Mouse (Mus musculus): Measurements from ENCODE around the gene Sufu. TPM values are rescaled to one million over a fixed set of nuclear protein-coding genes. Genes with fewer than 3 reads are reported as not detected.
A peak's percentile ranks its signal among the peaks of the same experiment; 100 is the strongest.

The Sufu gene
- polyA plus RNA-seq, 1 experiment, result 6.9 TPM

DNA sequence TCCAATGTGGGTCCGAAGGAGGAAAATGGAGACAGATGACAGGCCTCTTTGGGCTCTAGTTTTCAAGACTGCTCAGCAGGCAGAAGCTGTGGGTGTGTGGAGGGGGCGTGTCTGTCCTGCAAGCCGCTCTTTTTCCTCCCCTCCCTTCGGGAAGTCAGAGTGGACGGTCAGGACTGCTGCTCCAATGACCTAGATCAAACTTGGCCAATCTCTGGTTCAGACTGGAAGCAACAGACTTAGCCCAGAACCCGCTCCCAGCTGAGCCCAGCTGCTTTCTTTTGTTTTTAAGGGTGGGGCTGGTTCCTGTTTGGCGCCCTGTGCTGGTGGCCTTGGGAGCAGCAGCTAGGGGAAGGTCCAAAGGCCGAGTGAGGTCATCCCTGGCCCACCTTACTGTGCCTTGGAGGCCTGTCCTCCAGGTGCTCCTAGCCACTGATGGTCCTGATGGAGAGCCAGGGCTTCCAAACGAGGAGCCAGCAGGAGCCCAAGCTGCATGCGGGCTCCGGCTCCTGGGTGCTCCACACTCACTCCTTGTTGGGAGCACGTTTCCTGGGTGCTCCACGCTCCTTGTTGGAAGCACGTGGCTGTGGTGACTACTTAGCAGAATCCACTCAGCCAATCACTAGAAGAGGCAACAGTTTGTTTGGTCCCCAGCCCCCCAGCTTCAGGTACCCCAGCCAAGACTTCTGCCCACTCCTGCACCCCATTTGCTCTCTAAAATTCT lies 128.1 kb downstream of the Sufu start:
- H3K4me1 ChIP-seq (ENCODE audit: control insufficient read depth, insufficient read depth, insufficient read length, low read length), result peaks cover 32% of the 10 kb centered on the region
- peak overlapping the region; percentile 63 for H3K27ac ChIP-seq (replicated peaks; ENCODE audit: low read depth, low read length)
- no peak overlapping the region for H3K4me3 ChIP-seq (ENCODE audit: insufficient read depth, low read depth, low read length)

DNA sequence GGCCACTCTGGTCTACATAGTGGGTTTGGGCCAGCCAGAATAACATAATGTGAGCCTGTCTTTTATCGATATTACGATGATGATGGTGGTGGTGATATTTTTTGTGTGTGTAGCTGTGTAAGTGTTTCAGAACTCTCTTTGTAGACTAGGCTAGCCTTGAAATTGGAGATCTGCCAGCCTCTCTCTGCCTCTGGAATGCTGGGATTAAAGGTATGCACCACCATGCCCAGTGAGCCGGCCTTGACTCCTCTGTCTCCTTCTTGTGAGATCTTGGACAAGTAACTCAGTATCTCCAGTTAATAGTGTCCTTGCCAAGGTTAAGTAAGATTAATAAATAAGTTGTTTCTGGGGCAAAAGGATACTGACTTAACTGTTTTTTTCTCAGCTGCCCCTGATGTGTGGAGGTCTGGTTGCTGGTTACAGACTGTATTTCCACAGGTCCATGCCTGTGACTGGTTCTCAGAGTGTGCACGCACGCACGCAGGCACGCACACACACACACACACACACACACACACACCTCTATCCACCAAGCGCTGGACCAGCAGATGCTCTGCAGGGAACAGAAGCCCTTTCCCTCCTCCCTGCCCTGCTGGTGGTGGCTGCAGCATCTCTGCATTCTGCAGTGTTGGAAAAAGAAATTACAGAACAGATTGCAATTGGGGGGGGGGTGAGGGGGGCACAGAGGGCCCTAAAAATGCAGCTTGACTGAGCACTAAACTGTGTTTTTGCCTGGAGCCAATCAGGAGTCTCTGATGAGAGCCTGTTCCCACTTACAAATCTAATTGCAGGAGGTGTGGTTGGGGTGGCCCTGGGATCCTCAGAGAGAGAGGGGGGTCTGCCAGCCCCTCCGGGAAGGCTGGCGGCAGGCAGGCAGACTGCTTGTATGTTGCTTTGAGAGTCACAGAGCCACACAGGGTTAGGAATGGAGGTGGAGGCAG lies 129.3 kb downstream of the Sufu start:
- peaks cover 32% of the 10 kb centered on the region for H3K4me1 ChIP-seq (ENCODE audit: control insufficient read depth, insufficient read depth, insufficient read length, low read length)
- H3K4me3 ChIP-seq (ENCODE audit: insufficient read depth, low read depth, low read length), result no peak overlapping the region
- H3K27ac ChIP-seq (replicated peaks; ENCODE audit: low read depth, low read length), result no peak overlapping the region

DNA sequence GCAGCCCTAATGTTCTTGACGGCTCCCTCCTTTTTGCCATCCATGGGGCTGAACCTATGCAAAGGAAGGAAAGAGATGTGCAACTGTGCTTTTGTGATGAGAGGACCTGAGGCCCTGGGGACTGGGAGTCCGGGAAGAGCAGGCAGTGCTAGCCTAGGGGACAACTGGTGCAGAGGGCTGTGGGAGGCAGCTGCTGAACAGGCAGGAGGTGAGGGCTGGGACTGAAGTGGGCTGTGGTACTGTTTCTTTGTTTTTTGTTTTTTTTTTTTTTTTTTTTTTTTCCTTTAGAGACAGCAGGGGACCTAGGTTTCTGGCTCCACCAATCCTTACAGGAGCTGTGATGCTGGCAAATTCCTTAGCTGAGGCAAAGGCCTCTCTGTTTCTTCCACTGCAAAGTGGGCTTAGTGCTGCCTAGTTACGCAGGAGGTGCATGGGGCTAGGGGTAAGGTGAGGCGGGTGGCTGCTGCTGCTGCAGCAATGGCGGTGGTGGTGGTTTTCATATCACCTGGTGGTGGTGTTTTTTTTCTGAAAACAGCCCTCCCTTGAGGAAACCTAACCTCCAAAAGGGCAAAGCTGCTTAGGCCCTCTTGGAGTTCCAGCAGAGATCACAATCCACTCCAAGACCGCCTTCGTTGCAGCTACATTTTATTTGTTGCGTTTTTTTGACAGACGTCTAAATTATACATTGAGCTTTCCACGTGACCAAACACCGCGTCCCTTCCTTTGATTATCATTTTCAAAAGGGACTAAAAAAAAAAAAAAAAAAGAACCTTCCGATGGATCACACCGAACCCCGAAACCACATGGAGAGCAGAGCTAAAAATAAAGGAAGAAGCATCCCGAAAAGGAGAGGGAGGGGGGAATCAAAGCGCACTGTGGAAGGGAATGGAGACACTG lies 131.2 kb downstream of the Sufu start:
- peak overlapping the region; percentile 16; the same call in 1 of the 2 replicates for H3K27ac ChIP-seq (replicated peaks; ENCODE audit: low read depth, low read length)
- H3K4me3 ChIP-seq (ENCODE audit: insufficient read depth, low read depth, low read length), result peak overlapping the region; percentile 36
- peaks cover 25% of the 10 kb centered on the region for H3K4me1 ChIP-seq (ENCODE audit: control insufficient read depth, insufficient read depth, insufficient read length, low read length)

DNA sequence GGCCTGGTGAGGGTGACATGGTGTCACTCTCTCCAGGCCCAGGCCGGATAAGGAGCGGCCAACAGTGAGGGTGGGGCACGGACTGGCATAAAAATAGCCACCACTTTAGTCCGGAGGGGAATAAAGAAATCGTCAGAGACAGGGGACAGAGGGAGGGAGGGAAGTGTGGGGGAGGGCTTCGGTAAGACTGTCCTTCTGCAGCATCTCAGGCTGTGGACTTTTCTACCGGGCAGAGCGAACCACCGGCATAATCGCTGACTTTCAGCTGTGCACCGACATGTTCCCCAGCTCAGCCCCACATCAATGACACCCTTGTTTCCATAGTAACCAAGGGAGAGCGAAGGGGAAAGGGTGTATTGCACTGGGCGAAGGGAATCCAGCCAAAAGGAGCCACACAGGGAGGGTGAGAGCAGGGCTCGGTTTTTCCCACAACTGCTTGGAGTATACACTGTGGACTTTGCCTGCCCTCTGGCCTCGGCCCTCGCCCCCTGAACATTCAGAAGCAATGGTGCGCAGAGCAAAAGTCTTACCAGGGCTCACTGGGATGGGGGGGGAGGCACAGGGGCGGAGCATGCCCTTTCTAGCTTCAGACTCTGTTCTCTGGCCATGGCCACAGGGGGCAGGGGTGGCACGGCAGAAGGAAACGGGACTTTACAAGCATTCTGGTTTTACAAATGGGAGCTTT lies 132.0 kb downstream of the Sufu start:
- H3K27ac ChIP-seq (replicated peaks; ENCODE audit: low read depth, low read length), result 0 out of 2 replicates have a peak overlapping the region, but pooled peaks have one; percentile 1
- peak overlapping the region; percentile 36 for H3K4me3 ChIP-seq (ENCODE audit: insufficient read depth, low read depth, low read length)
- H3K4me1 ChIP-seq (ENCODE audit: control insufficient read depth, insufficient read depth, insufficient read length, low read length), result peaks cover 18% of the 10 kb centered on the region

GRCm38 (mm10) chr19:46529601-46530448 lies 133.1 kb downstream of the Sufu start:
- Histone ChIP-seq H3K4me1 (ENCODE audit: control insufficient read depth, insufficient read depth, insufficient read length, low read length) (peaks cover 13% of the 10 kb centered on the region), H3K4me3 (ENCODE audit: insufficient read depth, low read depth, low read length) (no peak overlapping the region), H3K27ac (replicated peaks; ENCODE audit: low read depth, low read length) (no peak overlapping the region)

- Histone ChIP-seq H3K4me1 (ENCODE audit: control insufficient read depth, insufficient read depth, insufficient read length, low read length) (peaks cover 10% of the 10 kb centered on the region), H3K27ac (replicated peaks; ENCODE audit: low read depth, low read length) (no peak overlapping the region), H3K4me3 (ENCODE audit: insufficient read depth, low read depth, low read length) (no peak overlapping the region)
Observed at GRCm38 (mm10) chr19:46530449-46530990, 133.8 kb downstream of the Sufu start.

DNA sequence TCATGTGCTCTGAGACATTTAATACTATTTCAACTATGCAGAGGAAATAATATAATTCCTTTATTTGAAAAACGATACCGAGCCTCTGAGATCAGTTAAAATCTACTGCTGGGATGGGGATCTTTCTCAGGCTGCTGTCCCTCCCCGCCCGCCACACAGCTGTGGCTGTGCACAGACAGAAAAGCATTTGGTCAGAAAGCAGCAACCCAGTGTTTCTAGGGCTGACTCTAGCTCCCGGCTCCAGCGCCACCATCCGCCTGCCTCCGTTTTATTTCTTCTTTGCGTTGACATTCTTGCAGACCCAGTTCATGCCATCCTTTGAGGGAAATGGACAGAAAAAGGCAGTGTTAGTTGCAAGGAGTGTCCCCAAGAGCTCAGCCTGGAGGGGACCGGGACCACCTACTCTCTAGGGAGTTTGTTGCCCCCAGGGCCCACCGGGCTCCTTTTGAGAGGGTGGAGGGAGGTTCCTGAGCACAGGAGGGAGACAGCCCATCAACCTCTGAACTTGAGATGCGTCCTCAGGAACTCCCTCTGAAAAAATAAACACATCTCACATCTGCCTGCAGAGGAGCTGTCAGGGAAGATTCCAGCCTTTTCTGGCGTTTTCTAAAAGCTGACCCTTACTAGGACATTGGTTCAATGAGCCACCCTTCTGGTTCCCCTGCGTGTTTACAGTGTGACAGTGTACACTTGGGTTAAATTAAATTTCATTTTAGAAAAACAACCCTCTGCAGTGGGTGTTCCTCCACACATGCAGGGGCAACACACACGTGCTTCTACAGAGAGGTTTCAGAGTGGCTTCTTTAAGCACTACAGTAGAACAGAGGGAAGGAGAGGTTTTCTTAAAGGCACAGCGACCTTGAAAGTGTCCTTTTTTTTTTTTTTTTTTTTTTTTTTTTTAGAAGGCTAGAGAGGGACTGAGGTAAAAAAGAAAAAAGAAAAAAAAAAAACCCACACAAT lies 134.7 kb downstream of the Sufu start:
- no peak overlapping the region for H3K4me3 ChIP-seq (ENCODE audit: insufficient read depth, low read depth, low read length)
- H3K4me1 ChIP-seq (ENCODE audit: control insufficient read depth, insufficient read depth, insufficient read length, low read length), result peaks cover 10% of the 10 kb centered on the region
- H3K27ac ChIP-seq (replicated peaks; ENCODE audit: low read depth, low read length), result no peak overlapping the region

- H3K27ac ChIP-seq (replicated peaks; ENCODE audit: low read depth, low read length), result no peak overlapping the region
- H3K4me1 ChIP-seq (ENCODE audit: control insufficient read depth, insufficient read depth, insufficient read length, low read length), result peaks cover 10% of the 10 kb centered on the region
- H3K4me3 ChIP-seq (ENCODE audit: insufficient read depth, low read depth, low read length), result no peak overlapping the region
Observed at GRCm38 (mm10) chr19:46532031-46532688, 135.5 kb downstream of the Sufu start.

- no peak overlapping the region for H3K27ac ChIP-seq (replicated peaks; ENCODE audit: low read depth, low read length)
- no peak overlapping the region for H3K4me3 ChIP-seq (ENCODE audit: insufficient read depth, low read depth, low read length)
- peaks cover 7% of the 10 kb centered on the region for H3K4me1 ChIP-seq (ENCODE audit: control insufficient read depth, insufficient read depth, insufficient read length, low read length)
Observed at GRCm38 (mm10) chr19:46533066-46533465, 136.4 kb downstream of the Sufu start.

GRCm38 (mm10) chr19:46533525-46533924 lies 136.8 kb downstream of the Sufu start:
- Histone ChIP-seq H3K4me1 (ENCODE audit: control insufficient read depth, insufficient read depth, insufficient read length, low read length) (peaks cover 7% of the 10 kb centered on the region; the same call in 1 of the 2 replicates), H3K27ac (replicated peaks; ENCODE audit: low read depth, low read length) (no peak overlapping the region), H3K4me3 (ENCODE audit: insufficient read depth, low read depth, low read length) (no peak overlapping the region)

DNA sequence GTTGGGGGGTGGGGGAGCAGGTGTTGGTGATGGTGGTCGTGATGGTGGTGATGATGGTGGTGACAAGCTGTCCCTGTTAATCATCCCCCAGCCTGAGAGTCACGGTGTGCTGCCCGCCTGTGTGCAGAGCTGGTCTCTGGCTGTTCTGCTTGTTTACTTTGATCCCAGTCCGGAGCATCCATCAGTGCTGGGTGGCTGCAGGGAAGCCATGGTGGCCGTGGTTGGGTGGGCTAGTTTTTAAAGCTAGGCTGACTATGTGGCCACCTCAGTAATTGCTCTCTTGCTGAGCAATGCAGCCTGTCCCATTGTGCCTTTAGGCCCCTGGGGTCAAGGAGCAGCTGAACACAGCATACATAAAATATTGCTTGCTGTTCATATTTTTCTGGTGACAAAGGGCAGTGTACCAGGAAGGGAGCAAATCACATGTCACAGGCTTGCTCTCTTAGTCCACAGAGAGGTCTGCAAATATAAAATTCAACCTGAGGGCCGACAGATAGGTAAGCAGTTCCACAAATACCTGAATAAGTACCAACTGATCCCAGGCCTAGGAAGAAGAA lies 137.9 kb downstream of the Sufu start:
- Histone ChIP-seq H3K27ac (replicated peaks; ENCODE audit: low read depth, low read length) (no peak overlapping the region), H3K4me3 (ENCODE audit: insufficient read depth, low read depth, low read length) (no peak overlapping the region), H3K4me1 (ENCODE audit: control insufficient read depth, insufficient read depth, insufficient read length, low read length) (peaks cover 3% of the 10 kb centered on the region; the same call in 1 of the 2 replicates)

- H3K4me1 ChIP-seq (ENCODE audit: control insufficient read depth, insufficient read depth, insufficient read length, low read length), result no peaks in the 10 kb centered on the region
- no peak overlapping the region for H3K4me3 ChIP-seq (ENCODE audit: insufficient read depth, low read depth, low read length)
- H3K27ac ChIP-seq (replicated peaks; ENCODE audit: low read depth, low read length), result no peak overlapping the region
Observed at GRCm38 (mm10) chr19:46537357-46537756, 140.7 kb downstream of the Sufu start.

All from brown adipose tissue, adult 24 weeks (tissue).